Mouse (Mus musculus) ovary, adult 18-20 months (tissue): ENCODE measurements around the gene Zfp688.
"Not testable (repeated sequence)": the region's sequence is repeated elsewhere in the genome, so short reads cannot be mapped to it uniquely, and the experiment has no call there.

Source experiments
- DNase-seq: peaks from one replicate; pipeline ENCODE4 v3.0.0; 2022; ENCODE audit warnings: low spot score, mixed read lengths

Gene Zfp688

DNA sequence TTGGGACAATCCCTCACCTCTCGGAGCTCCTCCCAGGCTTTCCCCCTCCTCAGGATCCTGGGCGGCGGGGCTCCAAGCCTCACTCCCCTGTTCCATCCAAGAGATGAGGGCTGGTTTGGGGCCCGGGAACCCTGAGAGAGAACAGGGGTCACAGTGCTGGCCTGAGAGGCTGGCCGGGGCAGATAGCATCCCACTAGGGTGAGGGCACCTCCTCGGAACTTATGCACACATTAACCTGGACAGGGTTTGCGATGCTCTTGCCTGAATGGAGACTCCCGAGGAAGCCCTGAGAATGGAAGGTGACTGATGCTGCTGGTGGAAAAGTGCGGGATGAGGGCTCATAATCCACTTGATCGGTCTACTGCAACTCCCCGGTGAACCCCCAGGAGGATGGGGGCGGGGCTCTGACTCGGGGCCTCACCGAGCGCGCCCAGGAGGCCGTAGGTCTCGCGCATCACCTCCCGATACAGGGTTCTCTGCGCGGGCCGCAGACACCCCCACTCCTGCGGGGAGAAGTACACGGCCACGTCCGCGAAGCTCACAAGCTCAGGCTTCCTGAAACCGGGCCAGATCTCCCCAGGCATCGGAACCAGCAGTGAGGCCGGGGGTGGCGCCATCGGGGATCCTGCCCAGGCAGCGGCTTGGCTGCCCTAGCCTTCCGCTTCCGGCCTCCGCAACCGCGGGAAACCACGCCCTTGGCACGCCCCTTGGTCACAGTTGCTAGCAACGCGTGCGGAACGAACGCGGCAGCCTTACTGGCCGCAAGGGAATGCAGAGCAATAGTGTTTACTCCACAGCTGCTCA is at the start of gene Zfp688:
TSS of gene Zfp688 (minus strand) at position 681 of the 804 bp plus-strand sequence.
- peak; percentile 87 for DNase-seq

DNA sequence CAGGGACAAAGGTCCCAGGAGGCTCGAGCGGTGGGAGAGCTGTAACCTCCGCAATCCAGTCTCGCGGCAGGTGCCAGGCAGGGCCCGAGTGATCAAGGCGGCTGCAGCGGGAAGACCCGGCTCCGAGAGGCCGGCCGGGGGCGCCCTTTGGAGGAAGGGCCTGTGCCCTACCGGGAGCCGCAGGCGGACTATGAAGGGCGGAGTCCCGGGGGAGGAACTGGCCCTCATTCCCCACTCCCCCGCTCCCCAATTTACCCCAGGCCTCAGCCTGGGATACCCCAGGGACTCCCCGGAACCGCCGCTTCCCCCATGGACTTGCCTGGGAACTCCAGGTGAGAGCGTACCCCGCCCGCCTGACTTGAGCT is 49.8 kb upstream of the Zfp688 start:
- DNase-seq = no peak

DNA sequence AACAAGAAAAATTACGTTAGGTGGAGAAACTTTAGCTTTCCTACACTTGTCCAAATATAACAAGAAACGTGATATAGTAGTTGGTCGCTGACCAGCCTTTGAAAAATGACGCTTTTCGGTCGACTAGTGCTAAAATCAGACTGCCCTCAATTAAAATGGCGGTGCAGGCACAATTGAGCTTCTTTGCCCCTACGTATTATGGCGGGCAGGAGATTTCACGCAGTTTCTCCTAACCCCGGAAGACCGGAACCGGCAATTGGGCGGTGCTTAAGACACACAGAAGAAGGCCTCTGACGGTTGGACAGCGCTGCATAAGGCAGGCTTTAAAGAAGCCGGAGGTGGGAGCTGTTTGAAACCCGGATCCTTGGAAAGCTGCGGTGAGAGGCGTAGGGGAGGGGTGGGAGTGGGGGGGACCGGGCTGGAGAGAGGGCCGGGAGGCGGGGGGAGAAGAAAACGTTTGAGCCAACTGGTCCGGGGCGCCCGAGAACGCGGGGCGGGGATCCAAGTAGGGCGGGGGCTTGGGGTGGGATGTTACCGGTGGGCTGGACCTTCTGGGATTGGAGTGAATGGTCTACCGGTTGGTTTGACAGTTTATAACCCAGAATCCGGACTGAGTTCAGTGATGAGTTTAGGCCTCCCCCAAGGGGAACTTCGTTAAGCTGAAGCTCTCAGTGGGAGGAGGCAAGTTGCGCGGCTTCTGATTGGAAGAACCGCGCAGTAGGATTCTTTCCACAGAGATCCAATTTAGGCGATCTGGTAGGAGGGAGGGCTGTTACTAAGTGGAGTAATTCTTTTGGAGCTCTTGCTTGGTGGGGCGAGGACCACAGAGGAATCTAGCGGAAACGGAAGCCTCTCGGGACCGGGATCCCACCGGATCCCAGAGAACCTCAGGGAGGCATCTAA is 49.1 kb upstream of the Zfp688 start:
- DNase-seq = peak; percentile 92

DNA sequence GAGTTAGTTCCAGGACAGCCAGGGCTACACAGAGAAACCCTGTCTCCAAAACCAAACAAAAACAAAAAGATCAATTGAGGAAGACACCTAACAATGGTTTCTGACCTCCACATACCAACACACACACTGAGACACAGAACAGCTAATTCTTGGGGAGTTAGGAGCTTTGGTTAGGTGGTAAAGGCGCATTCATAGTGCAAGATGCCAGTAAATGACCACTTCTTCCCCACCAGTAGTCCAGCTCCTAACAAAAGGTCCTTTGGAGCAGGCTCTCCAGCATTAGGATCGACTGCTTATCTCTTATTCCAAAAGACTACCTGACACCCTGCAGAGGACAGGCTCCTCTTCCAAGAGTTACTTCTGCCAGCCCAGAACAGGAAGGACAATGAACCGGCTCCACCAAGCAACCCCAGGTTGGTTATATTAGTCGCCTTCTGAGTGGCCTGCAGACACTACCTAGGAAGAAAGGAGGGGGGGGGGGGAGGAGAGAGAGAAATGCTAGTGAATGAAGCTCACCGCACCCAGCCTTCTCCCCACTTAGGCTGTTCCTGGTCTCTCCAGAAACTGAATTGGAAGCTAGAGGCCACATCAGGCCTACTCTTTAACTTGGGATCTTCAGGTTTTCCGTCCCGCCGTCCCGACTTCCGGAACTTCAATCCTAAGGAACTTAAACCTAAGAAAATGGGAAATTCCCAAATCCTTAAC is 48.3 kb upstream of the Zfp688 start:
- DNase-seq = no peak

DNA sequence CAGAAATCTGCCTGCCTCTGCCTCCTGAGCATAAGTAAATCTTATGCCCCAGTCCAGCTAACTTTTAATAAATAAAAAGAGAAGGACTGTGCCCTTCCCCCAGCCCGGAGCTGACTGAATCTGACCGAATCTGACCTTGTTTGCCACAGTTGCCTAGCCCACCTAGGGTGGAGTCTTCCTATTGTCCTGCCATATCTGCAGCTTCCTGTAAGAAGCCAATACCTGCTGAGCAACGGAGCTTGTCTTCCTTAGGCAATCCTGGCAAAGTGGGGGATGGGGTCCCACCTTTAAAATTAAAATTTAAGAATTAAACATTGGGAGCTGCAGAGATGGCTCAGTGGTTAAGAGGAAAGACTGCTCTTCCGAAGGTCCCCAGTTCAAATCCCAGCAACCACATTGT is 44.7 kb upstream of the Zfp688 start:
- no peak for DNase-seq

DNA sequence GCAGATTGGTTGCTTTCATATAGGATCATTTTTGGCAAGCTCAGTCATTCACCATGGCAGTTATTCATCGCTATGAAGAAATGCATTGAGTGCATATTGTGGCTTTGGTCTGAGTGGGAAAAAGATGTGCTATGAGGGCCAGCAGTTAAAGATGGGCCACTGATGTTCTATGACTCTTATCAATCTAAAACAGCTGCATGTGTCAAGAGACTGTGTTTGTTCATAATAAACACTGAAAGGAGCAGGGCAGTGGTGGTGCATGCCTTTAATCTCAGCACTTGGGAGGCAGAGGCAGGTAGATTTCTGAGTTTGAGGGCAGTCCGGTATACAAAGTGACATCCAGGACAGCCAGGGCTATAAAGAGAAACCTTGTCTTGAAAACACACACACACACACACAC is 43.8 kb upstream of the Zfp688 start:
- DNase-seq = not testable (repeated sequence)

DNA sequence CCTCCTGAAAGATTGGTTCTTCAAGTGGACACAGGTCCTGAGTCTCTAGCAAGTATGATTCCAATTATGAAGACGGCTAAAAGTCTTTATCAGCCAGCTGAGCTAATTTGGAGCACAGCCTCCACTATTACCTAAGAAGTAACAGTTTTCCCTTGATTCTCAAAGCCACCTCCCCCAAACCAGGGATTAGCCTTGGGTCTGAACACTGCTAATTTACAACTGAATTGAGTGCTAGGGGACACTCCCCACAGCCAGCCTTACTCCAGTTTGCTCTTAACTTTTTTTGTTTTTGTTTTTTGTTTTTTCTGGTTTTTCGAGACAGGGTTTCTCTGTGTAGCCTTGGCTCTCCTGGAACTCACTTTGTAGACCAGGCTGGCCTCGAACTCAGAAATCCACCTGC is 43.3 kb upstream of the Zfp688 start:
- no peak for DNase-seq

DNA sequence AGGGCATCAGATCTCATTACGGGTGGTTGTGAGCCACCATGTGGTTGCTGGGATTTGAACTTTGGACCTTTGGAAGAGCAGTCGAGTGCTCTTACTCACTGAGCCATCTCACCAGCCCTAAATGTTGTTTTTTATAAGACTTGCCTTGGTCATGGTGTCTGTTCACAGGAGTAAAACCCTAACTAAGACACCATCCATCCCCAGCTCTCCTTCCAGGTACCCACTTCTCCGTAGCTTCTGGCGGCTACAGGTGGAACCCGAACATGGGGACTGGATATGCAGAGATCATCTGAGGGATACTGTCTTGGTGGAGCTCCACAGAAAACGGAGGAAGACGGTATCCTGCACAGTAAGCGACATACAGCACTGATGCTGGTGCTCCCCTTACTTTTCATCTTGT is 37.4 kb upstream of the Zfp688 start, which contains the start of gene Prr14:
TSS of gene Prr14 (plus strand) at position 301 of the 400 bp plus-strand sequence.
- DNase-seq = not testable (repeated sequence)

DNA sequence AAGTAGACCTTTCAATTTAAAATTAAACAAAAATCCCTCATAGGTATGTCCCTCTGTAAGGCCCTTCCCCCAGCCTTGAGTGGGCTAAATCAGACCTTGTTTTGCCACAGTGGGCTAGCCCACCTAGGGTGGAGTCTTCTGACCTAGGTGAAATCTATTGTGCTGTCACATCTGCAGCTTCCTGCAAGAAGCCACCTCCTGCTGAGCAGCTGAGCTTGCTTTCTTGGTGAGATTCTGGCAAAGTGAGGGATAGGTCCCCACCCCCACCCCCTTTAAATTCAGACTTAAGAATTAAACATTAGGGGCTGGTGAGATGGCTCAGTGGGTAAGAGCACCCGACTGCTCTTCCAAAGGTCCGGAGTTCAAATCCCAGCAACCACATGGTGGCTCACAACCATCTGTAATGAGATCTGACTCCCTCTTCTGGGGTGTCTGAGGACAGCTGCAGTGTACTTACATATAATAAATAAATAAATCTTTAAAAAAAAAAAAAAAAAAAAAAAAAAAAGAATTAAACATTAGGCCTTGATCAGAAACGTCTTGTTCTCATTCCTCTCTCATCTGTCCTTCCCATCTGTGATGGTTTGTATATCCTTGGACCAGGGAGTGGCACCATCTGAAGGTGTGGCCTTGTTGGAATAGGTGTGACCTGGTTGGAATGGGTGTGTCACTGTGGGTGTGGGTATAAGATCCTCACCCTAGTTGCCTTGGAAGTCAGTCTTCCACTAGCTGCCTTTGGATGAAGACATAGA is 36.7 kb upstream of the Zfp688 start:
- not testable (repeated sequence) for DNase-seq

DNA sequence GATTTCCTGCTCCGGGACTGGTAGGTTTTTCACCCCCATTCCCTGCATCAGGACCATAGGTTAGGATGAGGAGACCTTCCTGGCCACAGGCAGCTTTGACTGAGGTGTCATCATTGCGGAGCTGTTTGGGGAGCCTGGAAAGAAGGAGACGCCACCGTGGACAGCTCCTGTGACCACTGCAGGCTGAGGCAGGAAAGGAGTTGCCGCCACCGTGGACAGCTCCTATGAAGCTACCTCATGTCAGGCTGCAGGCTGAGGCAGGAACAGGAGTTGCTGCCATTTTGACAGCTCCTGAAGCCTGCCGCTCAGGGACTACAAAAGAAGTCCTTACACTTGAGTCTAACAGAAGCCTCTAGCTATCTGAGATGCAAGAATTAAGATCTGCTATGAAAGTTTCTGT is 33.0 kb upstream of the Zfp688 start:
- DNase-seq = no peak

DNA sequence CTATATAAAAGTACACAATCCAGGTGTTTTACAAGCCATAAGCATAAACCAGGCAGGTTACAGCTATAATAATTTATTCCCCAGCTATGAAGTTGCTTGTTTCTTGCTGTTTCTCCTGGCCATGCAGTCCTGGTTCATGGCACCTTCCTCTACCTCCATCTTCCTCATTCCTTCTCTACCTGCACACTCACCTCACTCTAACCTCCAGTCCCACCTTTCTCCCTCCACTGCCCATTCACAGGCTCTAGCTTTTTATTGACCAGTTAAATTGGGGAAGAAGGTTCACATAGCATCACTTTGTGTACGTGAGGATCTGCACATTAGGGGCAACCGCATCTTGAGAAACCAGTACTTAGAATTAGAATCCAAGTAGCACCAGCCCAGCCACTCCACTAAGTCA is 31.2 kb upstream of the Zfp688 start:
- no peak for DNase-seq

DNA sequence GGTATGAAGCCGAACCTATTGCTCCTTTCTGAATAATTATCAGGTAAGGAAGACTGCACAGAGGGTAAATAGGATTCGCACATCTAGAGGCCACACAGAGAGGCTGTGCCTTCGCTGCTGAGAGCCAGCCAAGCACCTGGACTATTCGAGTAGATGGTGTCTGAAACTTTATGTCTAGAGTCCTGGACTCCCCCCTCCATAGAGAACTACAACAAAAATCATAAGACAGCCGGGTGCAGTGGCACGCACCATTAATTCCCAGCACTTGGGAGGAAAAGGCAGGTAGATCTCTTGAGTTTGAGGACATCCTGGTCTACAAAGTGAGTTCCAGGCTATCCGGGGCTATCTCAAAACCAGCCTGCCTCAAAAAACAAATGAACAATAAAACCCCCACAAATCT is 28.1 kb upstream of the Zfp688 start:
- no peak for DNase-seq

DNA sequence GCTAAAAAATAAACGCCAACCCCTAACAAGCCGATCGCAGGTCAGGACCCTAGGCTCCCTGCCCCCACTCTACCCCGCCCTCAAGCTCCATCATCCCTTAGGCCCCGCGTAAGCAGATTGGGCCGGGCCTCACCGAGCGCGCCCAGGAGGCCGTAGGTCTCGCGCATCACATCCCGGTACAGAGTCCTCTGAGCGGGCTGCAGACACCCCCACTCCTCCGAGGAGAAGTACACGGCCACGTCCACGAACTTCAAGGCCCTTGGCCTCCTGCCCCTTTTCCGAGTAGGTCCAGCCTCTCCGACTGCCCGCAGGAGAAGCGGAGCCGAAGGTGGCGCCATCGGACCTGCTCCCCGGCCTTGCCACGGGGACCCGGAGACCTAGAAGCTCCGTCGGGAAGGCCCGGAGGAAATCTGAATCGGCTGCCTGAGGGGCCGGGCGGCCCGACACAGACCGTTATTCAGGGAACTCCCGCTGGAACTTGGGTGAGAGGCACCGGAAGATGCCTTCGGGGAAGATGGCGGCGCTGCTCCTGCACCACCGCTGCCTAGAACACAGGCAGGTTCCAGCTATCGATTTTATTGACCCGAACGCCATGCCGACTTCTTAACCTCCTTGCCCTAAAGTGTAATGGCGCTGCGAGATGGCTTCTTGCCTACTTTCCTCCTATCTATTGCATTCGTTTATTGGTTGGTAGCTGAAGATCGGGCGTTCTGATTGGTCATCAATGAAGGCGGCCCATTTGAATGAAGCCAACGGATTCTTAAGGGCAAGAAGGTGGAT is 26.8 kb upstream of the Zfp688 start, which contains the start of gene Zfp689:
TSS of gene Zfp689 (minus strand) at position 638 of the 780 bp plus-strand sequence.
- peak; percentile 87 for DNase-seq

DNA sequence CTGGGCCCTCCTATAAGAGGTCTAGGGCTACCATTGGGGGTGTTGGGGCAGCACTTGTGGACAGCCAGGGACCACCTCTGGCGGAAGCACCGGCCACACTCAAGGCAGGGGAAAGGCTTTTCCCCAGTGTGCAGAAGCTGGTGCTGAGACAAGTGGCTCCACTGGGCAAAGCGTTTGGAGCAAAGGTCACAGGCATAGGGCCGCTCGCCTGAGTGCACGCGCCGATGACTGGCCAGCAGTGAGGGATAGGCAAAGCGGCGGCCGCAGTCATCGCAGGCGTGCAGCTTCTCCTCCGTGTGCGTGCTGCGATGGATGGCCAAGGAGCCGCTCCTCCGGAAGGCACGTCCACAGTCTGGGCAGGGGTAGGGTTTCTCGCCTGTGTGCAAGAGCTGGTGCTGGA is 22.1 kb upstream of the Zfp688 start:
- no peak for DNase-seq

DNA sequence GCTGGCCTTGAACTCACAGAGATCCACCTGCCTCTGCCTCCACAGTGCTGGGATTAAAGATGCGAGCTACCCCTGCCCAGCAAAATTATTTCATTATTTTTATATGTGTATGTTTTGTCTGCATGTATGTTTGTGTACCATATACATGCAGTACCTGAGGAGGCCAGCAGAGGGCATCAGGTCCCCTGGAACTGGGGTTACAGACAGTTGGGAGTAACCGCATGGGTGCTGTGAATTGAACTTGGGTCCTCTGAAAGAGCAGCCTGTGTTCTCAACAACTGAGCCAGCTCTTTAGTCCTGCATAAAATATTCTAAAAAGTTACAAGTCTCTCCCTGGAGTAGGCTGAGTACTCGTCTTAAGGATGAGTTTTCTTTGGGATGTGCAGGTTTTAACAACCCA is 15.9 kb upstream of the Zfp688 start:
- DNase-seq = no peak

DNA sequence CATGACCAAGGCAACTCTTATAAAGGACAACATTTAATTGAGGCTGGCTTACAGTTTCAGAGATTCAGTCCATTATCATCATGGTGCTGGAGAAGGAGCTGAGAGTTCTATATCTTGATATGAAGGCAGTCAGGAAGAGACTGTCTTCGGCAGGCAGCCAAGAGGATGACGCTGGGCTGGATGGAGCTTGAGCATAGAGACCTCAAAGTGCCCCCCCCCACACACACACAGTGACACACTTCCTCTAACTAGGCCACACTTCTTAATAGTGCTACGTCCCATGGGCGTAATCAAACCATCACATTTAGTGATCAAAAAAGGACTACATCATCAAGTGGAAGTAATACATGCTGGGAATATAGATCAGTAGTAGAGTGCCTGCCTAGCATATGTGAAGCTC is 13.3 kb upstream of the Zfp688 start:
- DNase-seq = no peak

DNA sequence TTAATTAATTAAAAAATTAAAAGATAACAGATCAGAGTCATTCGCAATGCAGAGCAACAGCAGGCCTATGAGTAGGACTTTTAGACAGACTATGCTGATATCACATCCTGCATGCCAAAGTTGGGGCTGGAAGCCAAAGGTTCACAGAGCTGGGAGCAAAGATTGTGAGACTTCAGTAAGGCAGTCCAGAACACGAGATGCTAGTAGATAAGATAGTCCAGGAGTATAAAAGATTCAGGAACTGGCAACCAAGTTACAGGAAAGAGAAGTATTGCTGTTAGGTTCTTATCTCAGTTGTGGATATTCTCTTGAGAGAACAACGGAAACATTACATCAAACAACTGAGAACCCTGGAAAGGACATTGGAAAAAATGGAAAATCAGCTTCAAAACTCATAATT is 4.5 kb upstream of the Zfp688 start:
- DNase-seq = no peak

DNA sequence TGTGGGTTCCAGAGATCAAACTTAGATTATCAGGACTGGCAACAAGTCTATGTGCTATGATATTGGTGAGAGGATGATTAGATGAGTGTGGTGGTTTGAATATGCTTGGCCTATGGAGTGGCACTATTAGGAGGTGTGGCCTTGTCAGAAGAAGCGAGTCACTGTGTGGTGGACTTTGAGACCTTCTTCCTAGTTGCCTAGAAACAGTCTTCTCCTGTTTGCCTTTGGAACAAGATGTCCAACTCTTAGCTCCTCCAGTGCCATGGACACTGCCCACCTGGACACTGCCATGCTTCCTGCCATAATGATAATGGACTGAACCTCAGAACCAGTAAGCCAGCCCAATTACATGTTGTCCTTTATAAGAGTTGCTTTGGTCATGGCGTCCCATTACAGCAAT is 4.0 kb upstream of the Zfp688 start:
- DNase-seq = no peak

DNA sequence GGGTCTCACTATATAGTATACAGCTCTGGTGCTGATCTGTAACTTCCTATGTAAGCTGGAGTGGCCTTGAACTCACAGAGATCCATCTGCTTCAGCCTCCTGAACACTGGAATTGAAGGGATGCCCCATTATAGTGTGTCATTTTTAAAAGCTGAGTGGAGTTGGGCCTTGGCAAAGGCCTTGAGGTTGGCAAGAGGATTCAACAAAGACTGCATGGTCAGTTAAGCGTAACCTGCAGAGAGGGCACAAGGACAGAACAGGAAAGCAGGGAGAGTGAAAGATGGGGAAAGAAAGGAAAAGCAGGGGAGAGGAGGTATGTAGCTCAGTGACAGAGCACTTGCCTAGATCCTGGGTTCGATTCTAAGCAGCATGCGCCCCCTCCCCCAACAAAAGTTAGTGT is 3.4 kb upstream of the Zfp688 start:
- no peak for DNase-seq

DNA sequence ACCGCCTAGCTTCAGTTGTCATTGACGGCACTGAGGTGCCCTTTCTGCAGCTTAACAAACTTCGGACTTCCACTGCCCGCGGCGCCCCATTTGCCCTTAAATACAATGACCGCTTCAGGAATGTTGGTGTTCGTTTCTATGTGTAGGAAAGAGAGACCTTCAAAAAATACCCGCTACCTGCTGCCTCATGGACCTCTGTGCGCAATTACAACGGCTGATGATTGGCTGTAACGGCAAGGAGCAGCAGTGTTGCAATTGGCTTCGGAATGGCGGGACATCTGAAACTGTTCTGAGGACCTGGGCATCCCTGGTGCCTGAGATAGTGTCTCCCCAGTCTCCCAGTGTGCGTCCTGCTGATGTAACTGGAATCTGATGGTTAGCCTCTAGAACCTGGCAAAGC is 379 bp upstream of the Zfp688 start:
- DNase-seq = no peak

DNA sequence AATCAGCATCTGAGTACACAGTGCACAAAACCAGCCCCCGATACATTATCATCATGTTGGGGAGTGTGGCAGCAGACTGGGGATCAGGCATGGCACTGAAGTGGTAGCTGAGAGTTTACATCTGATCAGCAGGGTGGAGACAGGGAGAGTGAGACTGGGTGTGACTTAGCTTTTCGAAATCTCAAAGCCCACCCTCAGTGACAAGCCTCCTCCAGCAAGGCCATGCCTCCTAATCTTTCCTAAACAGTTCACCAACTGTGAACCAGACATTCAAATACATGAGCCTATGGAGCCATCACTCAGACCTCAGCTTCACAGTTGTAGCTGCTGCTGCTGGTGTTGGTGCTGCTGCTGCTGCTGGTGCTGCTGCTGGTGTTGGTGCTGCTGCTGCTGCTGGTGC is 10.4 kb downstream of the Zfp688 start:
- no peak for DNase-seq
